Mouse (Mus musculus): ENCODE measurements around the gene Tmem87b. TPM values are rescaled to one million over a fixed set of nuclear protein-coding genes. Genes with fewer than 3 reads are reported as not detected.

Gene Tmem87b
- polyA plus RNA-seq, 1 experiment from 2014 or later: 8.7 TPM

DNA sequence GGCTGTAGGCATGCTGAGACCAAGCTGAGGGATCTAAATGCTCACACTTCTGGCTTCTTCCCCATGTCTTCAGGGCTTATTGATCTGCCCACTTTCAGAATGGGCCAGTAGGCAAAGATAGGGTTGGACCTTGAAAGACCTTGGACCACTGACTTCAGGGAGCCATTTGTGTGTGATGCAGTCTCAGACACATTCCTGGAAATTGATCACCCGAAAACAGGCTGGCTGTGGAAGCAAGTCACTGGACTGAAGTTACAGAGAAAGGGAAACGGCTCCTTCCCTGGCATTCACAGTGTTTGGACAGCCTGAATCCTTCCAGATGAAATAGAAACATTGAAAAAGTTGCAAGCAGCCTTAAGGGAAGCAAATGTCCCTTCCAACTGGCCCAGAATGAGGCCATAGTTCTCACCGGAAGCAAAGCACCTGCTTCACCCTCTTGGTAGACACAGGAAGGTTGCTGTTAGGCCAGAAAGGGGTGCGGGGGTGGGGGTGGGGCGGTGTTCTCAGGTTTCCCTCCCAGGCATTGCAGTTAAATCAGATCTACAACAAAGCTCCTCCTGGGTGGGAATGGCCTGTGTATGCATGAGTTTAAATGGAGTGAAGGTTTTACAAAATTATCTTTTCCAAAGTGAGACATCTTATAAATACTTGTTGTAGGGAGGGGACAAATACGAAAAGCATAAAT, 70.1 kb downstream of the Tmem87b start:
- H3K4me2 ChIP-seq: no peak overlapping the region
- H3K9me3 ChIP-seq (replicated peaks): no peaks in the 10 kb centered on the region
- no peaks in the 10 kb centered on the region for H3K4me1 ChIP-seq (replicated peaks)
- H3K36me3 ChIP-seq (replicated peaks): no peaks in the 10 kb centered on the region
- H3K4me3 ChIP-seq (replicated peaks): no peak overlapping the region
- ATAC-seq (ENCODE audit: insufficient read depth): no peak
- H3K27ac ChIP-seq (replicated peaks): no peak overlapping the region
- WGBS (ENCODE audit: insufficient replicate concordance): 59% methylated on average over 6 of the region's 6 CpGs
- H3K27me3 ChIP-seq: peaks cover 10% of the 10 kb centered on the region
- no peak overlapping the region for H3K9ac ChIP-seq

DNA sequence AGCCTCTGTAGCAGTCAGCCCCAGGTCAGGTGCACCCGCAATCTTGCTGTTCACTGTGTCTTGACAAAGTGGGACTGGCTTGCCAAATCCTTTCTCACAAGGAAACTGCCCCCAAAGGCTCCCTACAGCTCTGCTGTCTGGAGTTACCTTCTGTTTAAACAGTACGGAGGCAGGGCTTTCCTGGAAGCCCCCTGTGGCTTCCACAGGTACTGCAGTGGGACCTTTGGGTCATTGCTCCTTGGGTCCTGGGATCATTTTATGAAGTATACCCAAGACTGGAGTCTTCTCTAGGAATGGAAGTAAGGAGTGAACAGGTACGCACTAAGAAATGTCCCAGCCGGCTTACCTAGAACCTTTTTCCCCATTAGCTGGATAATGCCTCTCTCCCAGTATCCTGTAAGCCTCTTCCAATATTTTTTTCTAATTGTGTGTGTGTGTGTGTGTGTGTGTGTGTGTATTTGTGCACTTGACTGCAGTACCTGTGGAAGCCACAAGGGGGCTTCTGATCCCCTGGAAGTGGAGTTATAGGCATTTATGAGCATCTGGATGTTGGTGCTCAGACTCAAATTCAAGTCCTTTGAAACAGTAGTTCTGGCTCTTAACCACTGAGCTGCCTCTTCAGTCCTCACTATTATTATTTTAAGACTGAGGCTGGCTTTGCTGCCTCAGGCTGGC, 72.9 kb downstream of the Tmem87b start:
- Histone ChIP-seq H3K36me3 (replicated peaks) (no peaks in the 10 kb centered on the region), H3K27me3 (peaks cover 13% of the 10 kb centered on the region), H3K4me1 (replicated peaks) (no peaks in the 10 kb centered on the region), H3K27ac (replicated peaks) (no peak overlapping the region), H3K4me3 (replicated peaks) (no peak overlapping the region), H3K4me2 (no peak overlapping the region), H3K9me3 (replicated peaks) (no peaks in the 10 kb centered on the region), H3K9ac (no peak overlapping the region)
- no peak for ATAC-seq (ENCODE audit: insufficient read depth)
- WGBS (ENCODE audit: insufficient replicate concordance): 70% methylated on average over 4 of the region's 4 CpGs

DNA sequence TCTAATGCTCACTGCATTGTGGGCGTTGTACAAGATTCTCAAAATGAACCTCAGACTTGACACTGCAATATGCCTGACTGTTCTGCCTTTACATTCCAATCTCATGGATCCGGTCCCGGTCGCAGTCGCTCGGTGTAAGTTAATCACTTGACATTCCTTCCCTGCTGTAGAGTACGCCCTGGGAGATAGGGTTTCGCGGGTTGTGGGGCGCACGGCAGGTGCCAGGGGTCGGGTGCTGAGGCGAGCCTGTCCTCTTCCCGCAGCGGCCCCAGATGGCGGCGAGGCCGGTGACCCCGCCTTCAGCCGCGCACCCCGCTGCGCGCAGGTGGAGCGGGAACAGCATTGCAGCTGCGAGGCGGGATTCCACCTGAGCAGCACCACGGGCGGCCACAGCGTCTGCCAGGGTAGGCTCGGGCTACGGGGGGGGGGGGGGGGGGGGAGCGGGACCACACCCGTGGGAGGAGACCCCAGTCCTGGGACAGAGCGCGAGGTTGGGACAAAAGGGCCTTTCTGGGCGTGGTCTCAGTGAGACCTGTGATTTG, 74.3 kb downstream of the Tmem87b start:
- 9% methylated on average over 36 of the region's 37 CpGs for WGBS (ENCODE audit: insufficient replicate concordance)
- H3K27me3 ChIP-seq: peaks cover 13% of the 10 kb centered on the region
- peak overlapping the region; percentile 55 for H3K4me2 ChIP-seq
- H3K9me3 ChIP-seq (replicated peaks): no peaks in the 10 kb centered on the region
- H3K9ac ChIP-seq: no peak overlapping the region
- H3K36me3 ChIP-seq (replicated peaks): no peaks in the 10 kb centered on the region
- no peaks in the 10 kb centered on the region for H3K4me1 ChIP-seq (replicated peaks)
- ATAC-seq (ENCODE audit: insufficient read depth): no peak
- H3K4me3 ChIP-seq (replicated peaks): peak overlapping the region; percentile 24
- no peak overlapping the region for H3K27ac ChIP-seq (replicated peaks)

DNA sequence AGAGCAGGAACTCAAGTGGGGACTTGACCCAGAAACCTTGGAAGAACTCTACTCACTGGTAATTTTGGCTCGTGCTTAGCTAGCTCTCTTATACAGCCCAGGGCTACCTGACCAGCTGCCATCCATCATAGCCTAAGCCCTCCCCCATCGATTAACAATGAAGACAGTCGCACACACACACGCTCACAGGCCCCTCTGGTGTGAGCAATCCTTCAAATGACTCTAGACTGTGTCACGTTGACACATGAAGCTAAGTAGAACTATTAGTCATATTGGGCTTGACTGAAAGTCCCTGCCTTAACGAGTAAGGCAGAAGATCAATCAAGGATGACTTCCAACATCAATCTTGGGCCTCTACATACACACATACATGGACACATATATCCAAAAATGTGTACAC, 84.9 kb downstream of the Tmem87b start:
- H3K4me2 ChIP-seq: no peak overlapping the region
- ATAC-seq (ENCODE audit: insufficient read depth): no peak
- no peak overlapping the region for H3K27ac ChIP-seq (replicated peaks)
- no peak overlapping the region for H3K9ac ChIP-seq
- no peak overlapping the region for H3K4me3 ChIP-seq (replicated peaks)
- no peaks in the 10 kb centered on the region for H3K9me3 ChIP-seq (replicated peaks)
- WGBS (ENCODE audit: insufficient replicate concordance): 66% methylated on average over 6 of the region's 6 CpGs
- no peaks in the 10 kb centered on the region for H3K36me3 ChIP-seq (replicated peaks)
- H3K27me3 ChIP-seq: no peaks in the 10 kb centered on the region
- H3K4me1 ChIP-seq (replicated peaks): no peaks in the 10 kb centered on the region

- H3K9me3 ChIP-seq (replicated peaks): no peaks in the 10 kb centered on the region
- WGBS (ENCODE audit: insufficient replicate concordance): 57% methylated on average over 3 of the region's 3 CpGs
- H3K4me1 ChIP-seq (replicated peaks): no peaks in the 10 kb centered on the region
- H3K36me3 ChIP-seq (replicated peaks): no peaks in the 10 kb centered on the region
- H3K27ac ChIP-seq (replicated peaks): no peak overlapping the region
- no peak overlapping the region for H3K9ac ChIP-seq
- H3K4me3 ChIP-seq (replicated peaks): no peak overlapping the region
- H3K4me2 ChIP-seq: no peak overlapping the region
- ATAC-seq (ENCODE audit: insufficient read depth): no peak
- H3K27me3 ChIP-seq: no peaks in the 10 kb centered on the region
These were observed 85.7 kb downstream of the Tmem87b start for GRCm38 (mm10) chr2:128903661-128904060.

Other genes with a start within 250 kb of the Tmem87b start
- gene Spdye4c, start 226.9 kb upstream of the Tmem87b start, polyA plus RNA-seq (2015; fragmentation: Nextera tagmentation; extraction: Ambion mirVana): not detected in 2 replicates
- 23.4 and 24.6 TPM in 2 replicates for gene Anapc1, start 130.7 kb upstream of the Tmem87b start, polyA plus RNA-seq (2015; fragmentation: Nextera tagmentation; extraction: Ambion mirVana)
- 5.3 and 5.9 TPM in 2 replicates for gene Mertk, start 119.2 kb upstream of the Tmem87b start, polyA plus RNA-seq (2015; fragmentation: Nextera tagmentation; extraction: Ambion mirVana)
- gene Fbln7, start 44.9 kb downstream of the Tmem87b start, polyA plus RNA-seq (2015; fragmentation: Nextera tagmentation; extraction: Ambion mirVana): 0.35 and 0.40 TPM in 2 replicates
- 2.1 and 2.7 TPM in 2 replicates for gene Zc3h8, start 126.0 kb downstream of the Tmem87b start, polyA plus RNA-seq (2015; fragmentation: Nextera tagmentation; extraction: Ambion mirVana)
- 0.47 and 0.66 TPM in 2 replicates for gene Zc3h6, start 149.3 kb downstream of the Tmem87b start, polyA plus RNA-seq (2015; fragmentation: Nextera tagmentation; extraction: Ambion mirVana)
- 2.9 and 3.3 TPM in 2 replicates for gene Gm10762, start 149.6 kb downstream of the Tmem87b start, polyA plus RNA-seq (2015; fragmentation: Nextera tagmentation; extraction: Ambion mirVana)
- gene Vinac1, start 230.1 kb downstream of the Tmem87b start, polyA plus RNA-seq (2015; fragmentation: Nextera tagmentation; extraction: Ambion mirVana): not detected in 2 replicates
- gene Ttl, start 247.8 kb downstream of the Tmem87b start, polyA plus RNA-seq (2015; fragmentation: Nextera tagmentation; extraction: Ambion mirVana): 1.6 and 1.8 TPM in 2 replicates